Mouse (Mus musculus) embryonic fibroblast, embryonic 13.5 days (primary cell): ENCODE measurements at regions not wholly inside any gene's neighbourhood (a gene's known extent, or its start where the extent isn't known, plus 50 kb on each side); places are given as distances from the start of the nearest gene placed in this dataset.

ENCODE experiments used
- CTCF ChIP-seq: IDR thresholded peaks from 2 replicates; pipeline ENCODE4 v1.5.1; 2011; ENCODE audit warnings: mild to moderate bottlenecking, control low read depth, low read length, moderate library complexity, borderline replicate concordance; ENCODE audit not compliant: insufficient read depth
- POLR2A ChIP-seq: IDR thresholded peaks from 2 replicates; pipeline ENCODE4 v1.6.1; 2011; ENCODE audit warnings: low read depth, mild to moderate bottlenecking, control low read depth, low read length, moderate library complexity

- TF ChIP-seq CTCF: no peak
- TF ChIP-seq POLR2A: no peak
Measured at GRCm38 (mm10) chr12:112328809-112329575, 160.3 kb upstream of the A530016L24Rik start.
